Mouse (Mus musculus): ENCODE results near the gene Ager.

Gene Ager

GRCm38 (mm10) chr17:34632261-34632691, 34.6 kb downstream of the Ager start:
- DNase-seq = peak; percentile 88 to 90

GRCm38 (mm10) chr17:34635671-34636070, 38.0 kb downstream of the Ager start:
- DNase-seq = no peak

DNA sequence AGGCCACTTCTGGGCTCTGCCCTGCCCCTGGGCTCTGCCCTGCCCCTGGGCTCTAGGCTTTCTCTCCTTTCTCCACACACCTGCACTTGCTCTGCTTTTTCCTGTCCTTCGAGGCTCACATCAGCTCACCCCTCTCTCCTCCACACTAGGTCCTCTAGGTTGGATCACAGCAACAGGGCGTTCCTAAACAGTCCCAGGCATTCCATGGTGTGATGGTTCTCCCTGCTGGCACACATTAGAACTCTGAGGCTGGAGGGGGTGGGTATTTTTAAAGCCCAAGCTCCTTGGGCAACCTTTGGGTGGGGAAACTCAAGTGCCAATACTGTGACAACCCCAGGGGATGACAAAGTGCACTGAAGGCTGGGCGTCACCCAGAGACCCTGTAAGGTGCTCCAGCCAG, 39.8 kb downstream of the Ager start:
- DNase-seq = no peak

DNA sequence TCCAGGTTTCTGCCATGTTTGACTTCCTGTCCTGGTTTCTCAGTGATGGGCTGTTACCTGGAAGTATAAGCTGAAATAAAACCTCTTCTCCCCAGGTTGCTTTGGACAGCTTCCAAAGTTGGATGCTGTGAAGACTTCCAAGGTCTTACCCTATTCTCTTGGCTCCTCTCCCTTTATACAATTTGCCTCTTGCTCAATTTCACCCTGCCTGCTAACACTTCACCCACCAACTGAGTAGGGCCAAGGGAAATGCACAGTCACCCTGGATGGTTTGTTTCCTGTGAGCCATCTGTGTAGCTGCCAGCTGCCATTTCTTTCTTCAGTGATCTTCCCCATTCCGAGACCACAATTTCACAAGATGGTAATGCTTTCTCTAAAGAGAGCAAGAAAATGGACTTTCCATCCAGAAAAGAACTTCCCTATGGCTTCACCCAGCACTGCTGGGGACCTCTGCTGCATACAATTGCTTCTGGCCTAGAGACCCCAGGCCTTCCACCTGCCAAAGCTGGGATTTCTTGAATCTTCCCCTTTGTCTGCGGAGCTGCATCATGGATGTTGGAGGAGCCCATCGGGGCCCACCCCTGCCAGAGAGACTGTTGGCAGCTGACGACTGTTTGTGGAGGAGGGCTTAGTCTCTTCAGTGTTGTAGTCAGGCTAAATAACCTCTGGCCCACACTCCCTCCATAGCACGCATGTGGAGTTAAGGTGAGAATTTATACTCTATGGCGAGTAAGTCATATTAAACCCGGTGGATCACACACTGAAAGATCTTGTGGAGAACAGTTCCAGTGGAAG, 42.0 kb downstream of the Ager start:
- DNase-seq = no peak

DNA sequence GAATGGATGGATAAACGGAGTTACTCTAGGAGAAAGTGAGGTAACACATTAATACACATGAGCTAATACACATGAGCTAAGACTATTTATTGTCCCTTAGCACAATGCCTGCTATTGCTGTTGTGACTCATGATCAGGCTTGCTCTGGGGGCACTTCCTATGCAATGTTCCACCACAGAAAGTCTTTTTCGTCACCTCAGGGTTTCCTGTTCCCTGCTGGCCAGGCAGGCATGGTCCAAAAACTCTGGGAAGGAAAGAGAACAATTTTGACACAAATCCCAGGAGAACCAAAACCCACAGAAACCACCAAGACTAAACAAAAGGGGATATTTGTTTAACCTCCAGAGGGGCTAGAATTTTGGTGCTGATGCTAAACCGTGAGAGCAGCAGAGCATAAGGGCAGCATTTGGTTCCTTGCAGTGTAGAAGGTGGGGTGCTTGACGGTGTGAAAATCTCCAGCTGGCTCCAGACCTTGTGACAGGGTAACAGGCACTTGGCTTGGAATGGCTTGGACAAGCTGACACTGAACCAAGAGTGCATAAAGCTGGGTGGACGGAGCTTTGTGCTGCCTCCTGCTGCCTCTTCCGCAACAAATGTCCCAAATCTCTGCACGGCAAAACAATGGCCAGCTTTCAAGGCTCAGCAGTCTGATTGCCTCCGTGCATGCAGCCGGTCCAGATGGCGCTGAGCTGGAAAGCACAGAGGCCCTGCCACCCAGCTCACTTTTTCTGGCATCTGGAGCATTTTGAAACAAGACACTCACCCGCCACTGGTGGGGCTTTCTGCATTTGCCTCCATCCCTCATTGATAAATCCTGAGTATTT, 43.3 kb downstream of the Ager start:
- peak; percentile 53 to 54 for DNase-seq

- no peak for DNase-seq
These were observed 44.3 kb downstream of the Ager start for GRCm38 (mm10) chr17:34641945-34642344.

DNA sequence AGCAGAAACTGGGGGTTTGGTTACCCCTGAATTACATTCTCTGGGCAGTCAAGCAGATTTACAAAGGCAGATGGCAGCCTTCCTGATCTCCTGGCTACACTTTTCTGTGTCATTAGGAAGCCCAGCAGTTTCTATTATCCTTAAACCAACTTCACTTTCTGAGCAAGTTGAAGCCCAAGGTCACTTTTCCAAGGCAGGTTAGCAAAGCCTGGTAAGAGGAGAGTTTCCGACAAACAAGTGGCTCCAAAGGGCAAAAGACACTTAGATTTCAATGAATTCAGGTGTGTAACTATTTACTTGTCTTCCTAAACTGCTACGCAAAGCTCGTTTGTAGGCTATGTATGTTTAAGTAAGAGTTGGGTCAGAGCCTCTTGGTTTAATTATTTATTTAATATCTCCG, 45.7 kb downstream of the Ager start:
- DNase-seq = no peak

- DNase-seq = no peak
These were observed 46.3 kb downstream of the Ager start for GRCm38 (mm10) chr17:34643944-34644343.

DNA sequence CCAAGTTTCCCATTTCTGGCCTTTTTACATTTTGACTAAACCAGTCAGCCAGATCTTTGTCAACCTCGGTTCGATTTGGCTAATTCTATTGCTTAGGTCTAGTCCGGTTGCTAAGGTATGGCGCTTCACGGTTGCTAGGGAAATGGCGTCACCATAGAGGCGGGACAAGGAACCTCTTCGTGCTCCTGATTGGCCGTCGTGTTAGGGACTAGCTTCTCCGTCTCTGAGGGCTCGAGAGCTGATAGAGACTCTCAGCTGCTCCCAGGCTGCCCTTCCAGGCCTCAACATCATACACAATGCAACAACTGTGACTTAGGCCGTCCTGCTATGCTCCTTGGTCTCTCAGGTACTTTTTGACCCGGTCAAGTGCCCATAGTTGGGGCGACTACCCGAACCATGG, 46.9 kb downstream of the Ager start, which contains the start of gene Fkbpl:
TSS of gene Fkbpl (plus strand) at position 157 of the 400 bp plus-strand sequence.
- peak; percentile 97 to 98 for DNase-seq

GRCm38 (mm10) chr17:34645256-34645829, 47.7 kb downstream of the Ager start:
- DNase-seq = no peak

GRCm38 (mm10) chr17:34645831-34646511, 48.3 kb downstream of the Ager start:
- no peak for DNase-seq

- peak; percentile 96 to 99 for DNase-seq
These were observed 49.5 kb downstream of the Ager start, which contains the start of gene Atf6b for GRCm38 (mm10) chr17:34646906-34647787. TSS of gene Atf6b (plus strand) at chr17:34647146.

DNA sequence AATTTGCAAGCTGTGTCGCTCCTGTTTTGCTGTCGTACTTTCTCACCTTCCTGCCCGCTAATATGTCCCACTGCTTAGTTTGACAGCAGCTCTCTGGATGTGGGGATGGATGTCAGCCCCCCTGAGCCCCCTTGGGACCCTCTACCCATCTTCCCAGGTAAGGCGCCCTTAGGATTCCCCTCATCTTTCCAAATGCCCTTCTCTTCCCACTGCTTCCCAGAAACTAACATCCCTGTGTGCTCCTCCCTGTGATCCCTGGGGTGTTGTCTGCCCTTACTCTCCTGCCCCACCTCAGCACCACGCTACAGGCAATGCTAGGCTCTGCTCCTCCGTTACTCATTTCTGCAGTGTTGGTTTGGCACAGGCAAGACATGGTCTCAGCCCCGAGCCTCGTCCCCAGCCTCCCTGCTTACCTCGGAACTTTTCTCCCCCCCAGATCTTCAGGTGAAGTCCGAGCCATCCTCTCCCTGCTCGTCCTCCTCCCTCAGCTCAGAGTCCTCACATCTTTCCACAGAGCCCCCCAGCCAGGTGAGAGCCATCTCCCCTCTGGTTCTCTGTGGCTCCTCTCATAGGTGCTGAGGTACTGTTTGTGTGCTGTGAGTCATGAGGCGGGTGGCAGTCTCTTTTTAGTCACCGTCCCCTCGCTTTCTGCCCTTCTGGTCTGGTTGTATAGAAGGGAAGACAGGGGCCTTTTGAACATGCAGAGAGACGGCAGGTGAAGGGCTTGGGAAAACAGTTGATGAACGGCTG, 50.7 kb downstream of the Ager start:
- DNase-seq = no peak

DNA sequence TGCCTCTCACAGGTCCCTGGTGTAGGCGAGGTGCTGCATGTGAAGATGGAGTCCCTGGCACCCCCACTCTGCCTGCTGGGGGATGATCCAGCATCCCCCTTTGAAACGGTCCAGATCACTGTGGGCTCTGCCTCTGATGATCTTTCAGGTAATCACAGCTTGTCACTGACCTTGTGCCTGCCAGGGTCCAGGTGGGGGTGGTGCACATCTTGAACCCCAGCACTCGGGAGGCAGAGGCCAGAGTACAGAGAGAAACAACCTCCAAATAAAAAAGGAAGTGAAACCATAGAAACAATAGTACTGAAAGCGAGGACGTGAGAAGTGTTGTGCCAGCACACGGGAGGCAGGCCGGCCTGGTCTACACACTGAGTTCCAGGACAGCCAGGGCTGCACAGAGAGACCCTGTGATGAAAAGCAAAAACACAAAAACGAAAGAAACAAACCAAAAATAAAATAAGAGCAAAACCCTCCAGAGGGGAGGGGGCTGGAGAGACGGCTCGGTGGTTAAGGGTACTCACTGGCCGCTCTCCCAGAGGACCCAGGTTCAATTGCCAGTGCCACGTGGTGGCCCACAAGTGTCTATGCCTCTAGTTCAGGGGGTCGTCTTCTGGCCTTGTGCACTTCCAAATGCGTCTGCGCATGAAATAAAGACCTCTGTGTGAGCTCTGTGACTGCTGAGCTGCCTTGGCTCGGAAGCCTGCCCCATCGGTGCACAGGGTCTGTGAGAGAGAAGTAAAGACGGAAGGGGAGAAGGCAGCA, 51.6 kb downstream of the Ager start:
- no peak for DNase-seq
